Mouse (Mus musculus): ENCODE measurements around the gene Eea1.

DNA sequence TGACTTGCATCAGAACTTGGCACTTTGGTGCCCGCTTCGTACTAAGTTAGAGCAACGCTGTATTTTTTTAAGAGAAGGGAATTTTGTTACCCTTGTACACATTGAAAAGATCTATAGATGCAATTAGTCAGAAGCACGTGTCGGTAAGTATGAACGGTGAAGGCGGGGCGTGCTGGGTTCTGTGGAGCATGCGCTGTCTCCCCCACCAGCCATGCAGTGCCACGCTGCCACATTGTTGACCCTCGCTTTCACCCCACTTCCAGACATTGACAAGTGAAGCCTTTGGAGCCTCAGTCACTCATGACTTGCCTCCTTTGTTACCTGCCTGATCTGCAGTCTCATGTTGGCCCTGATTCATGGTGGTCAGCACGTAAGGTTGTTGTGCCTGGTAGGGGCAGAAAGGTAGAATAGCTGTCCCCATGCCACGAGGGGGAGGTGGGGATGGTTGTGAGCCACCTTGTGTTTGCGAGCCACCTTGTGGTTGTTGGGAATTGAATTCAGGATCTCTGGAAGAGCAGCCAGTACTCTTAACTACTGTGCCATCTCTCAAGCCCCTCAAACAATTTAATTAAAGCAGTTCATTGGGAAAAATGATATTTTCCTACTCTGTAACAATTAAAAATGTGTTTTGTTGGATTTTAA is 47.0 kb upstream of the Eea1 start:
- no peak for TF ChIP-seq GATA1 (IDR thresholded peaks at IDR 0.05; ENCODE audit: low read length)
- no peak for TF ChIP-seq TAL1 (IDR thresholded peaks at IDR 0.05; ENCODE audit: low read length)
